Mouse (Mus musculus) lung, adult 2 months (tissue): ENCODE results near the gene Ppp3r2.

Experiments used
- CTCF ChIP-seq: fragments of 200-500 bp; IDR thresholded peaks from 2 replicates; pipeline ENCODE4 v1.5.1; 2011; ENCODE audit warnings: mild to moderate bottlenecking, low read length, control low read depth; ENCODE audit not compliant: insufficient read depth
- POLR2A ChIP-seq: fragments of 200-500 bp; IDR thresholded peaks from 2 replicates; pipeline ENCODE4 v1.6.1; 2011; ENCODE audit warnings: low read depth, mild to moderate bottlenecking, control low read depth, low read length, borderline replicate concordance; ENCODE audit errors: extremely low read depth

- no peak for TF ChIP-seq CTCF
- no peak for TF ChIP-seq POLR2A
Observed at GRCm38 (mm10) chr4:49681812-49682211, at the start of gene Ppp3r2.
